Mouse (Mus musculus): ENCODE measurements around the gene Kcnip3.

Gene Kcnip3

DNA sequence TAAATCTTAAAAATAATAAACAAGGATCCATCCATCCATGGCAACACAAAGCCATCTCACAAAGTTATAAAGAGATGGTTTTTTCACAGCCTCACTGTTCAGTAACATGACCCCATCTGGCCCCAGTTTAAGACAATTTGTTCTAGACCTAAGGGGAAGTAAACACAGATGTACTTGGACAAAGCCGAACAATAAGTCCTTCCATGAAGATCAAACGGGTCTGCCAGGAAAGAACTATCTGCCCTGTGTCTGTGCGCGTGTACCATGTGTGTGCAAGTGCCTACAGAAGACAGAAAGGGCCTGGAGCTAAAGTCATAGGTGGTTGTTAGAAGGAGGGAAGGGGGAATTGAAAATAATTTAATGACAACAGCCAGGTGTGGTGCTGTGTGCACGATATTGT is 51.7 kb downstream of the Kcnip3 start:
- H3K27me3 ChIP-seq (ENCODE audit: control insufficient read depth, insufficient read depth, low read length, poor library complexity, severe bottlenecking) = no peaks in the 10 kb centered on the region
- no peak for DNase-seq (ENCODE audit: low read depth, low spot score)
- H3K36me3 ChIP-seq (ENCODE audit: control insufficient read depth, insufficient read depth, low read length, poor library complexity, severe bottlenecking) = no peaks in the 10 kb centered on the region

GRCm38 (mm10) chr2:127462314-127462713 is 59.6 kb downstream of the Kcnip3 start:
- no peaks in the 10 kb centered on the region for H3K36me3 ChIP-seq (ENCODE audit: control insufficient read depth, insufficient read depth, low read length, poor library complexity, severe bottlenecking)
- no peaks in the 10 kb centered on the region for H3K27me3 ChIP-seq (ENCODE audit: control insufficient read depth, insufficient read depth, low read length, poor library complexity, severe bottlenecking)
- peak; percentile 62 for DNase-seq (ENCODE audit: low read depth, low spot score)

DNA sequence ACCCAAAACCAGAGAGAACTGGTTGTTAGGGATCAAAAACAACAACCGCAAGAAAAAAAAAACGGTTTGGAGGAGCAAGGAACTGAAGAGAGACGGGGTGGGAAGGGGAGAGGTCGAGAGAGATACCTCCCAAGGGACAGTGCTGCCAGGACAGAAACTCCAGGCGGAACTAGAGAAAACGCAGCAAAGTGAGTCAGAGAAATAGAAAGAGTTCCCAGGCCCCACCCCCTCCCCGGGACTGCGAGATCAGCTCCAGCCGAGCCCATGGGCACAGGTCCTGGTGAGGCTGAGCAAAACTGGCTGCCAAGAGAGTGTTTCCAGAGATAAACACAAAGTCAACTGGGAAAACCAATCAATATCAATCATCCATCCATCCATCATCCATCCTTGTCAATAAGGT is 60.5 kb downstream of the Kcnip3 start:
- DNase-seq (ENCODE audit: low read depth, low spot score) = no peak
- no peaks in the 10 kb centered on the region for H3K36me3 ChIP-seq (ENCODE audit: control insufficient read depth, insufficient read depth, low read length, poor library complexity, severe bottlenecking)
- no peaks in the 10 kb centered on the region for H3K27me3 ChIP-seq (ENCODE audit: control insufficient read depth, insufficient read depth, low read length, poor library complexity, severe bottlenecking)

DNA sequence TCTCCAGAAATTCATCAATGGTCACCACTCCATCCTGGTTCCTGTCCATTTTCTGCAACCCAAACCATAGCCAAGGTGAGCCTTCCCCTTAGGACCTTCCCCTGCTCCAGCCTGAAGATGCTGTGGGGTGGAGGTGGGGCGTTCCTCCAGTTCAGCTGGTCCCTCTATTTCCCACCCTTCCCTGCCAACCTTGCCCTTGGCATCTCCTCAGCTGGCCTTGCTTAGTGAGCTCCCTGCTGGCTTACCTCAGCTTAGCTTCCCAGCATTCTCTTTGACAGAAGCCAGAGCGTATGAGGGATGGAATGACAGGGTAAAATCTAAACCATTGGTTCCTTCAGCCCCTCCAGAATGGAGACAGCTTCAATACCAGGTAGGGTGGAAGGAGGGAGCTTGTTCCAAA is 62.6 kb downstream of the Kcnip3 start:
- Histone ChIP-seq H3K27me3 (ENCODE audit: control insufficient read depth, insufficient read depth, low read length, poor library complexity, severe bottlenecking) (no peaks in the 10 kb centered on the region), H3K36me3 (ENCODE audit: control insufficient read depth, insufficient read depth, low read length, poor library complexity, severe bottlenecking) (no peaks in the 10 kb centered on the region)
- no peak for DNase-seq (ENCODE audit: low read depth, low spot score)

- peak; percentile 82 for DNase-seq (ENCODE audit: low read depth, low spot score)
- H3K27me3 ChIP-seq (ENCODE audit: control insufficient read depth, insufficient read depth, low read length, poor library complexity, severe bottlenecking) = no peaks in the 10 kb centered on the region
- no peaks in the 10 kb centered on the region for H3K36me3 ChIP-seq (ENCODE audit: control insufficient read depth, insufficient read depth, low read length, poor library complexity, severe bottlenecking)
Observed at GRCm38 (mm10) chr2:127453764-127454163, 68.1 kb downstream of the Kcnip3 start.

- Histone ChIP-seq H3K36me3 (ENCODE audit: control insufficient read depth, insufficient read depth, low read length, poor library complexity, severe bottlenecking) (no peaks in the 10 kb centered on the region), H3K27me3 (ENCODE audit: control insufficient read depth, insufficient read depth, low read length, poor library complexity, severe bottlenecking) (no peaks in the 10 kb centered on the region)
- DNase-seq (ENCODE audit: low read depth, low spot score) = peak; percentile 21
Observed at GRCm38 (mm10) chr2:127453141-127453540, 68.8 kb downstream of the Kcnip3 start.

DNA sequence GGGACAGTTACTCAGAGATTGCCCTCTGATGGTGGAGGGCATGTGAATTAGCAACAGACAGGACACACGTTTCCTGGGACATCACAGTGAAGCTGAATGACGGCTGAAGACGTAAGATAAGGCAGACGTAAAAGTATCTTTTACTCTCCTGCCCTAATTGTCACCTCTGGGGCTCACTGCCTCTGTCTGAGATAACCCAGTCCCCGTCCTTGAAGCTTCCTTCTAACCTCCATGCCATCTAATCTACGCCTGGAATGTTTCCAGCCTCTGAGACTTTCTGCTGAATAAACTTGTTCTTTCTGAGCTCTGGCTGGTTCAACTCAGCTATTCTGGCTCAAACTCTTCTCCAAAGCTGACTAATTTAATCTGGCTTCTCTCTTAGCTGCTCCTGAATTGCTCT is 70.1 kb downstream of the Kcnip3 start:
- DNase-seq (ENCODE audit: low read depth, low spot score) = no peak
- Histone ChIP-seq H3K27me3 (ENCODE audit: control insufficient read depth, insufficient read depth, low read length, poor library complexity, severe bottlenecking) (no peaks in the 10 kb centered on the region), H3K36me3 (ENCODE audit: control insufficient read depth, insufficient read depth, low read length, poor library complexity, severe bottlenecking) (no peaks in the 10 kb centered on the region)

- DNase-seq (ENCODE audit: low read depth, low spot score) = no peak
- Histone ChIP-seq H3K36me3 (ENCODE audit: control insufficient read depth, insufficient read depth, low read length, poor library complexity, severe bottlenecking) (no peaks in the 10 kb centered on the region), H3K27me3 (ENCODE audit: control insufficient read depth, insufficient read depth, low read length, poor library complexity, severe bottlenecking) (no peaks in the 10 kb centered on the region)
Observed at GRCm38 (mm10) chr2:127449691-127450090, 72.2 kb downstream of the Kcnip3 start.

GRCm38 (mm10) chr2:127446847-127447246 is 75.0 kb downstream of the Kcnip3 start:
- DNase-seq (ENCODE audit: low read depth, low spot score) = no peak
- Histone ChIP-seq H3K27me3 (ENCODE audit: control insufficient read depth, insufficient read depth, low read length, poor library complexity, severe bottlenecking) (no peaks in the 10 kb centered on the region), H3K36me3 (ENCODE audit: control insufficient read depth, insufficient read depth, low read length, poor library complexity, severe bottlenecking) (no peaks in the 10 kb centered on the region)

- Histone ChIP-seq H3K36me3 (ENCODE audit: control insufficient read depth, insufficient read depth, low read length, poor library complexity, severe bottlenecking) (no peaks in the 10 kb centered on the region), H3K27me3 (ENCODE audit: control insufficient read depth, insufficient read depth, low read length, poor library complexity, severe bottlenecking) (no peaks in the 10 kb centered on the region)
- DNase-seq (ENCODE audit: low read depth, low spot score) = peak; percentile 90
Observed at GRCm38 (mm10) chr2:127444055-127444789, 77.7 kb downstream of the Kcnip3 start, which contains the start of gene Fahd2a. Fahd2a (minus strand) TSS chr2:127444565.

DNA sequence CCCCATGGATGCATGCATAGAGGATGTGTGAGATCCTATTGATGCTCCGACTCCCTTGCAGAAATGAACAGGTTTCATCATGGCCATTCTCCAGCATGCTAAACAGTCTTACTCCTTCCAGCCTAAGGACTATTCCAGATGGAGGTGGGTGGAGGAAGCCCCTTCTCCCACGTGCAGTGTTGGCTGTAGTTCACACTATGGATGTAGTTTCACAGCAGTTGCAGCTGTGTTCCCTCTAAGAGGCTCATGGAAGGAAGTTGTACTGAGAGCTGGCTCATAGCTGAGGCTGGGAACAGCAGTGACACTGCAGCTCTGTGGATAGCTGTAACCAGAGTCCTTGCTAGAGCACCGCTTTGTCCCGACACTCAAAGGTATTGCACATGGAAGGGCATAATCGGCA is 84.2 kb downstream of the Kcnip3 start:
- no peaks in the 10 kb centered on the region for H3K36me3 ChIP-seq (ENCODE audit: control insufficient read depth, insufficient read depth, low read length, poor library complexity, severe bottlenecking)
- no peak for DNase-seq (ENCODE audit: low read depth, low spot score)
- no peaks in the 10 kb centered on the region for H3K27me3 ChIP-seq (ENCODE audit: control insufficient read depth, insufficient read depth, low read length, poor library complexity, severe bottlenecking)

DNA sequence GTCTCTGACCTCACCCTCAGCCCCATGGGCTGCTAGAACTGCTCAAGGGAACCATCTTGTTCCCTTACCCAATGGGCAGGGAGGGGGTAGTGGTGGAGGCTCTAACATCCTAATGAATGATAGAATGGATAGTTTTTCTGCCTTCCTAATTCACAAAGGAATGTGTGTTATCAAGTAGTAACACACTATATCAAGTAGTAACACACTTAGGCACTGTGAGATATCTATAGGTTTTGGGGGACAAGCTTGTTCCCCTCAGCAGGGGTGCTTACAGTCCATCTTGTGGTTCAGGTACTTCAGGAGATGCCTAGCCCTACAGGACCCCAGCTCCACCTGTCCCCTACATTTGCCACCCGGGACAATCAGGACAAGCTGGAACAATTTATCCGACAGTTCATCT is 86.3 kb downstream of the Kcnip3 start:
- no peaks in the 10 kb centered on the region for H3K27me3 ChIP-seq (ENCODE audit: control insufficient read depth, insufficient read depth, low read length, poor library complexity, severe bottlenecking)
- no peak for DNase-seq (ENCODE audit: low read depth, low spot score)

DNA sequence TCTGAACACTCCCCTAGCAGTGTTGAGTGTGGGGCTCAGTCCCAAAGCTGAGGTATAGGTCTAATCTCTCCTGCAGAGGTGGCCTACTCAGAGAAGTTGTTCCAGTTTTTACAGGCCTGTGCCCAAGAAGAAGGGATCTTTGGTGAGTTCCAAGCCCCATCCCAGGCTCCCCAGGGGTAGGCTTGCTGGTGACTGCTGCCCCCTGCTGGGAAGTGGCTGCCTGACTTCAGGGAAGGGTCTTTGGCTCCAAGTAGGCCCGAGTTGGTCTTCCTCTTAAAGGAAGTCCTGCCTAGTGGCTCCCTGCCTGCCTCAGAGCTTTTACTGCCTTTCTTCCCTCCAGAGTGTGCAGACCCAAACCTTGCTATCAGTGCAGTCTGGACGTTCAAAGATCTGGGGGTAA is 86.8 kb downstream of the Kcnip3 start:
- H3K36me3 ChIP-seq (ENCODE audit: control insufficient read depth, insufficient read depth, low read length, poor library complexity, severe bottlenecking) = no peaks in the 10 kb centered on the region
- no peaks in the 10 kb centered on the region for H3K27me3 ChIP-seq (ENCODE audit: control insufficient read depth, insufficient read depth, low read length, poor library complexity, severe bottlenecking)
- peak; percentile 49 for DNase-seq (ENCODE audit: low read depth, low spot score)

More for the DNA sequence above, 86.3 kb downstream of the Kcnip3 start:
- H3K36me3 ChIP-seq (ENCODE audit: control insufficient read depth, insufficient read depth, low read length, poor library complexity, severe bottlenecking) = no peaks in the 10 kb centered on the region

- H3K27me3 ChIP-seq (ENCODE audit: control insufficient read depth, insufficient read depth, low read length, poor library complexity, severe bottlenecking) = no peaks in the 10 kb centered on the region
- no peak for DNase-seq (ENCODE audit: low read depth, low spot score)
- no peaks in the 10 kb centered on the region for H3K36me3 ChIP-seq (ENCODE audit: control insufficient read depth, insufficient read depth, low read length, poor library complexity, severe bottlenecking)
Observed at GRCm38 (mm10) chr2:127433487-127434295, 88.2 kb downstream of the Kcnip3 start.

DNA sequence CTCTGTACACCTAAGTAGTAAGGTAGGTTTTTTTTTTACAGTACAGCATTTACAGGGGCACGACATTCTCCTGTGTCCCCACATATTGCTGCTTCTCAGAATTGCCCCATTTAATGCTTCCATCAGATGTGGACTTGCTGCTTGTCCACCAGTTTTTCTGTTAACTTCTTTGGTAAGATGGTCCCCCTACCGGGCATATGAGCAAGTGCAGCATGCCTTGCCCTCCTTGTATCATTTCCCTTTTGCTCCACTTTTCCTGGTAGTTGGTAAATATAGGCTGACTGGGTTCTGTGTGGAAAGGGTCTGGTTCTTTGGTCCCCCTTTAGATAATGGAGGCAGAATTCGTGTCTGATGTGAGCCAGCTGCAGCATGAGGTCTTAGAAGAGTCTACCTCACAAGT is 91.7 kb downstream of the Kcnip3 start:
- Histone ChIP-seq H3K36me3 (ENCODE audit: control insufficient read depth, insufficient read depth, low read length, poor library complexity, severe bottlenecking) (no peaks in the 10 kb centered on the region), H3K27me3 (ENCODE audit: control insufficient read depth, insufficient read depth, low read length, poor library complexity, severe bottlenecking) (no peaks in the 10 kb centered on the region)
- DNase-seq (ENCODE audit: low read depth, low spot score) = peak; percentile 44
